Mouse (Mus musculus) retina, postnatal 1 day (tissue): ENCODE data around the gene Golga4.
A peak's percentile ranks its signal among the peaks of the same experiment; 100 is the strongest.

ENCODE experiments used
- DNase-seq: peaks from one replicate; pipeline ENCODE4 v3.0.0-alpha.2; 2012

Golga4 gene

DNA sequence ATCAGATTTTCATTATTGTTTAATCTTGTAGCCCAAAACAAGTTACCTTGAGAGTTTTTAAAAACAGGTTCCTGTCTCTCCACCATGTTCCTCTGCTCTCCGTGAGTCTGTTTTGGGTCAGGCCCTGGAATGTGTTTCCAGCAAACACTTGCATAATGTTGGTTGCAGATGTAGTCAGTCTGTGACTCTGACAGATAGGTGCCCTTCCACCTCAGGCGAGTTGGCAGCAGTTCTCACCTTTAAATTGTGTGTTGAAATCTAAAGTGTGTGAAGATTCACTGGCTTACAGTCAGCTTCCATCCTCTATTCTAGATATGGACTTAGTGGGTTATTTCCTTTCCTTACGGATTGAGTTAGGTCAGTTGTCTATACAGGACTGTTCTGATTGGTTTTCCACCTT is 23.7 kb downstream of the Golga4 start:
- no peak for DNase-seq

GRCm38 (mm10) chr9:118530679-118531078 is 24.6 kb downstream of the Golga4 start:
- DNase-seq: no peak

DNA sequence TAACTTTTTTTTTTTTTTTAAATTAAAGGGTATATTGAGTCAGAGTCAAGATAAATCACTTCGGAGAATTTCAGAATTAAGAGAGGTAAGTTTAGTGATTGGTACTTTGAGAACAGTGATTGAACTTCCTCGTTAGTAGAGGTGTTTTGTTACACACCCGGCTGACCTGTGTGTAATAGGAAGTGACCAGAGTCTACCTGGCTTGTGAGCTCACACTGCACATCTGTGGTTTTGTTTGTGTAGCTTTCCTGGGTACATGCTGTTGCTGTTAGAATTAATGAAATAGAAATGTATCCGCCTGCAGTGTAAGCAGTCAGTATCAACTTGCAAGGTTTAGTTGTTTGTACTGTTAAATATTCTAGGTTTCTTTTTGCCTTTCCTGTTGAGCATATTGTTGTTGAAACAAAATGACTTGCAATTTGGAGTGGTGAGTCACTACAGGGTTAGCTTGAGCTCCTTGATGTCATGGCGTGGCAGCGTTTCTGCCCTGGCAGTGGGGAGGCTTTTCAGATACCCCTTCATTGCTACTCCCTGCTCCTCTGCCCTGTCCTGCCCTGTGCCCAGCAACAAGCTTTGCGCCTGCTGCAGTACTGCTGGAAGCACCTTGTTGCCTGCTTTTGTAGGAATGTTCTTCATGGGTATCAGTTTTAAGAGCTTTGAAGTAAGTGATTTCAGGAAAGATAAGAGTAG is 26.6 kb downstream of the Golga4 start:
- DNase-seq: no peak

GRCm38 (mm10) chr9:118536946-118537345 is 30.9 kb downstream of the Golga4 start:
- DNase-seq: no peak

DNA sequence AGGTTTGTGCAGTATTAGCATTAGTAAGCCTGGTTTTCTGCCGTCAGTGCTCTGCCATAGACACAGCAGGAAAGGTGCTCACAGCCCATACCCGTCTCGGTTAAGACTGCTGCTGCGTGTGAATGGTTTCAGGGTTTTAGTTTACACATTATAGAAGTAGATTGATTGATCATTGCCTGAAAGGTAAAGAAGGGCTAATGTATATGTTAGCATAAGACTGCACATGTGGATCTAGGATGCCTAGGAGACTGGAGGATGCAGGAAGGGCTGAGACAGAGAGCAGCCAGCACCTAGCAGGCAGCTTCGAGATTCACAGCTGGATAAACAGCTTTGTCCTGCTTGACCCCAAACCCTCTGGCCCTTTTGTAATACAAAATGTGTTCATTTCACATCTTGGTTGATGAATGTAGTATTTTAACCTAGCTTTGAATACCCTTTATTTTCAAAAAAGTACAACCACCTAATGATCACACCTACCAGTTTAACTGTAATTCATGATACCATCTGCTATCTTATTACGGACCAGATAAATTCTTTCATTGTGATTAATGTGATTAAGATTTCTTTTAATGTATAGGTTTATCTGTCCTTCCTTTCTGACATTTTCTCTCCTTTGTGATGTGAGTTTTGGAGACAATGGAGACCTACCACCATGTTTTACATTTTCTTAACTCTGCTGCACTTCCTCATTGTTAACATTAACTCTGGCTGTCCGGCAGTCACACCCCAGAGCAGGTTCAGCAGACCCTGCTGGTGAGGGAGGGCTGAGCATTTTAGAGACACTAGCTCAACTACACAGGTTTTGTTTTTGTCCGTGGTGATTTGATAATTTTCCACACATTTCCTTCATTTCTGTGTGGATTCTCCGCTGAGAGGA is 31.6 kb downstream of the Golga4 start:
- no peak for DNase-seq

DNA sequence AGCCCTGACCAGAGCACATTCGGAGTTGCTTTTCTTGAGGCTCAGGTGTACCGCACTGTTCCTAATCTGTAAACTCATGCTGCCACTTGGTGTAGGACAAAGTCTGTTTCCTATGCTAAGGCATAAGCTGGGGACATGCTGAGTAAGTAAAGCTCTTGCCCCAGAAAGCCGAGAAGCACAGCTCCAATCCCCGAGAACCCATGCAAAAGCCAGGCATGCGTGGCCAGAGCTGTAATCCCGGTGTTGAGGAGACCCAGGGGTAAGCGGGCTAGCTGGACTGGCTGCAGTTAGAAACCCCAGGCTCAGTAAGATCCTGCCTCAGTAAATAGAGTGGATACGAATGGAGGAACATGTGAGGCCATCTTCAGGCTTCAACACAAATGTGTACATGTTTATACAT is 35.8 kb downstream of the Golga4 start:
- no peak for DNase-seq

DNA sequence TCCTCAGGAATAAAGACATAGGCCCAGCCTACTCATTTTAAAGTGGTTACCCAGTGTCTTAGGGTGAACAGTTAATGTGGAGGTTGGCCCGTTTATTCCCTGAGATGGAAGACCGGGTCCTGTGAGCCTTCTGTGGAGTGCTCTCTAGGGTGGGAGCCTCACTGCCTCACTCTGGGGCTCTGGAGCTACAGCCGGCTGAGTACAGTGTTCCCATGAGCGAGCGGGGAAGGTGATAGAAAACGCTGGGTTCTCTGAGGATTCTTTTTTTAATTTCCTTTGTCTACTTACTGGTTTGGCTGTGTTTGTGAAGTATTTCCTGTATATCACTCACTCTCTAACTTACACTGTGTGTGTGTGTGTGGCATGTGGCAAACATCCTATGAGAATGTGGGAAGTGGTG is 39.1 kb downstream of the Golga4 start:
- DNase-seq: no peak

GRCm38 (mm10) chr9:118548651-118549050 is 42.6 kb downstream of the Golga4 start:
- no peak for DNase-seq

DNA sequence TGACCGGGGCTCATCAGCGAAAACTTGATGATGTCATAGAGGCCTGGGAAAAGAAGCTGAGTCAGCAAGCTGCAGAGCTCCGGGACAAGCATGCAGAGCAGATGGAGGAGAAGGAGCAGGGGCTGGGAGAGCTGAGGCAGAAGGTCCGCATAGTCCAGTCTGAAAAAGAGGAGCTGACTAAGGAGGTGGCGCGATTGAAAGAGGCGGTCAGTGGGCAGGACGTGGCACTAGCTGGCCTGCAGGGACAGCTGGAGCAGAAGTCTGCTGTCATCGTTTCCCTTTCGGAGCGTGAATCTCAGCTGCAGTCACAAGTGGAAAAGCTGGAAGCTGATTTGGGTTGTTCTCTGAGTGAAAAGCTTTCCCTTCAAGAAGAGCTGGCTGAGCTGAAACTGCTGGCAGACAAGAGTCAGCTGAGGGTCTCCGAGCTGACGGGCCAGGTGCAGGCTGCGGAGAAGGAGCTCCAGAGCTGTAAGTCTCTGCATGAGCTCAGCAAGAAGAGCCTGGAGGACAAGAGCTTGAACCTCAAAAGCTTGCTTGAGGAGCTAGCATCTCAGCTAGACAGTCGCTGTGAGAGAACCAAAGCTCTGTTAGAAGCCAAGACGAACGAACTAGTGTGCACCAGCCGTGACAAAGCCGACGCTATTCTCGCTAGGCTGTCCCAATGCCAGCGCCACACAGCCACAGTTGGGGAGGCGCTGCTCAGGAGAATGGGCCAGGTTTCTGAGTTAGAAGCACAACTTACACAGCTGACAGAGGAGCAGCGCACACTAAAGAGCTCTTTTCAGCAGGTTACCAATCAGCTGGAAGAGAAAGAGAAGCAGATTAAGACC is 51.1 kb downstream of the Golga4 start:
- no peak for DNase-seq

GRCm38 (mm10) chr9:118563356-118563755 is 57.3 kb downstream of the Golga4 start:
- DNase-seq: no peak

- DNase-seq: no peak
Observed at GRCm38 (mm10) chr9:118563866-118564265, 57.8 kb downstream of the Golga4 start.

DNA sequence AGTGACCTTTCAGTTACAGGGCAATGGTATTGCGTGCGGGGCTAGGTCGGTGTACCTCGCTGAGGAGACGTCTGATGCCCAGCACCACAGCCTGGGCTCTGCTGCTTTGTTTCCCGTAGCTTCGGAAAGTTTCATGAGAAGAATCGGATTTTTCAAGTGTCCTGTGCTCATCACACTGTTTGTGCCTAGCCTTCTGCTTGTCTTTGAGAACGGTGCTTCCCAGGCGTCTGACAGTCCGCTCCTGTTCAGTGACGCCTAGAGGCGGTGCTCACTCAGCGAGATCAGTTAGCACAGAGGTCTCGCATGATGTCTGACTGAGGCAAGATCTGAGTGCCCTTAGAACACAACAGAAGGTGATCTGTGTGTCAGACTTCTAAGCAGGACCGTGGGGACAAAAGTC is 58.6 kb downstream of the Golga4 start:
- DNase-seq: no peak

DNA sequence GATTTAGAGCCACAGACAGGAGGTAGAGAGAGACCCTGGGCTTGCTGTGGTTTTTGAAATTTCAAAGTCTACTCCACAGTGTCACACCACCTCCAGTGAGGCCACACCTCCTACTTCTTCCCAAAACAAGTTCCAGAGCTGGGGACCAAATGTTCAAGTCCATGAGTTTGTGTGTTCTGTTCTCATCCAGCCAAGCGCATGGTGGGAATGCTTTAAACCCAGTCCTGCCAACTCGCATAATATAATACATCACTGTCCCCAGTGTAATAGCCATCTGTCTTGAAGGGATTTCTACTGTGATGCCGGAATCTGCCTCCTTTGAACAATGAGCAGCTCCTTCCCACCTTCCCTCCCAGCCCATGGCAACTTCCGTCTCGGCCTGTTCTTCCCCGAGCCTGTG is 63.3 kb downstream of the Golga4 start:
- no peak for DNase-seq

- no peak for DNase-seq
Observed at GRCm38 (mm10) chr9:118570865-118571264, 64.8 kb downstream of the Golga4 start.

DNA sequence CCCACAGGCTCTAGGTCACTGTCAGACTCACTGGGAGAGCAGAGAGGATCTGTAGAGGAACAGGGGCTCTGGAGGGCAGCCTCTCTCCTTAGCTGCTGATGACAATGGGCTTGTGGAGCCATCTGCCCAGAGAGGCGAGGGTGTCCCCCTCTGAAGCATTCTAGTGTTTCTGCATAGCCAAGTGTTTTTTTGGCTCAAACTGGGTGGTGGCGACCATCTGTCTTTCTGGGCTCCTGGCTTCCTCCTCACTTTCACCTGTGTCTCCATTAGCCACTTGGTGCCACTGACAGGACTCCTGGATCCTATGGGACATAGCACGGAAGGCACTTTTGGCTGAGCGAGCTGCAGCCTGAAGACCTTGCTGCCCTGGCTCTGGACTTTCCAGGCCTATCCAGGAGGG is 65.6 kb downstream of the Golga4 start:
- no peak for DNase-seq

GRCm38 (mm10) chr9:118574911-118575310 is 68.8 kb downstream of the Golga4 start:
- no peak for DNase-seq

GRCm38 (mm10) chr9:118580371-118580770 is 74.3 kb downstream of the Golga4 start:
- no peak for DNase-seq

GRCm38 (mm10) chr9:118582757-118583156 is 76.7 kb downstream of the Golga4 start:
- no peak for DNase-seq

- DNase-seq: no peak
Observed at GRCm38 (mm10) chr9:118584838-118585237, 78.8 kb downstream of the Golga4 start.

GRCm38 (mm10) chr9:118585998-118586397 is 79.9 kb downstream of the Golga4 start:
- DNase-seq: no peak

DNA sequence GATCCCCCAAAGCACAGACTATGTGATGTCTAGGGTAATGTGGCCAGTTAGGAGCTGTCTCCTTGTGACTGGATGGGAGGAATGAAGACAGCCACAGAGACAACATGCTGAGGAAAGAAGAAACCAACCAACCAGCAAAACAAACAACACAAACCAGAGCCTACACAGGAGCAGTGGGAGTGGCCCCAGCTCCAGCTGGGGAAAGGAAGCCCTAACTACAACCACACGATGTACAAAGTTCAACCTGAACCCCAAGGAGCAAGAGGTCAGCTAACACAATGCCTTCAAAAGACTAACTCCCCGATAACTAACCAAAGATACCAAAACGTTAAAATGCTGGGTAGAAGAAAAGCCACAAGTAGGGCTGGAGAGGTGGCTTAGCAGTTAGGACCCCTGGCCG is 81.0 kb downstream of the Golga4 start:
- DNase-seq: no peak

- peak; percentile 54 for DNase-seq
Observed at GRCm38 (mm10) chr9:118589249-118589648, 83.2 kb downstream of the Golga4 start.

DNA sequence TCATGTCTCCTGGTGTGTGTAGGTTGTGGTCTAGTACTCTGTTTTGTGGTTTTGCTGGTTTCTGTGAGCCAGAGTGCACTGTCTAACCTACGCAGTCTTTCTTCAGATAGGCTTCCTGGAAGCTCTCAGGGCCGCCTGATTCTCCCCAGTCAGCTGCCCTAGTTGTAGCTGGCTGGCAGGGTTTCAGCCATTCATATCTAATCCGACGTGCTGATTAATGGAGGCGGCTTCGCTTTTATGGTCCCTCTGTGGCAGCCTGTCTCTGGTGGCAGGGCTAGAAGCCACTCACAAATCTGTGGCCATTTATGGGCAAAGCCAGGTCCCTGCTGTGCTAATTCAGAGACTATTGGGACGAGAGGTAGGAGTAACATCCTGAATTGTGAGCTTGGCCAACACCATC is 84.2 kb downstream of the Golga4 start:
- peak; percentile 84 for DNase-seq
